Mouse (Mus musculus): Measurements from ENCODE around the gene Aqp6.

The Aqp6 gene

GRCm38 (mm10) chr15:99597596-99597995, 3.6 kb upstream of the Aqp6 start:
- DNase-seq (ENCODE audit: extremely low spot score, low read depth, low spot score) = no peak

GRCm38 (mm10) chr15:99599245-99600070, 1.7 kb upstream of the Aqp6 start:
- no peak for DNase-seq (ENCODE audit: extremely low spot score, low read depth, low spot score)

GRCm38 (mm10) chr15:99601823-99602120, 572 bp downstream of the Aqp6 start:
- DNase-seq (ENCODE audit: extremely low spot score, low read depth, low spot score) = no peak

GRCm38 (mm10) chr15:99602206-99602820, 1.1 kb downstream of the Aqp6 start:
- no peak for DNase-seq (ENCODE audit: extremely low spot score, low read depth, low spot score)

- DNase-seq (ENCODE audit: extremely low spot score, low read depth, low spot score) = no peak
Observed at GRCm38 (mm10) chr15:99603216-99603615, 2.0 kb downstream of the Aqp6 start.

- DNase-seq (ENCODE audit: extremely low spot score, low read depth, low spot score) = no peak
Observed at GRCm38 (mm10) chr15:99605595-99605994, 4.4 kb downstream of the Aqp6 start.

GRCm38 (mm10) chr15:99606515-99606914, 5.3 kb downstream of the Aqp6 start:
- no peak for DNase-seq (ENCODE audit: extremely low spot score, low read depth, low spot score)

GRCm38 (mm10) chr15:99607388-99608113, 6.4 kb downstream of the Aqp6 start:
- no peak for DNase-seq (ENCODE audit: extremely low spot score, low read depth, low spot score)

- DNase-seq (ENCODE audit: extremely low spot score, low read depth, low spot score) = no peak
Observed at GRCm38 (mm10) chr15:99608382-99609125, 7.4 kb downstream of the Aqp6 start.

GRCm38 (mm10) chr15:99611563-99611962, 10.4 kb downstream of the Aqp6 start:
- DNase-seq (ENCODE audit: extremely low spot score, low read depth, low spot score) = no peak

GRCm38 (mm10) chr15:99614273-99614672, 13.1 kb downstream of the Aqp6 start:
- DNase-seq (ENCODE audit: extremely low spot score, low read depth, low spot score) = no peak

GRCm38 (mm10) chr15:99614753-99615152, 13.6 kb downstream of the Aqp6 start:
- no peak for DNase-seq (ENCODE audit: extremely low spot score, low read depth, low spot score)

GRCm38 (mm10) chr15:99615246-99615645, 14.0 kb downstream of the Aqp6 start:
- no peak for DNase-seq (ENCODE audit: extremely low spot score, low read depth, low spot score)

- DNase-seq (ENCODE audit: extremely low spot score, low read depth, low spot score) = no peak
Observed at GRCm38 (mm10) chr15:99618595-99618994, 17.4 kb downstream of the Aqp6 start.

GRCm38 (mm10) chr15:99619821-99620220, 18.6 kb downstream of the Aqp6 start:
- DNase-seq (ENCODE audit: extremely low spot score, low read depth, low spot score) = no peak

GRCm38 (mm10) chr15:99622063-99622462, 20.9 kb downstream of the Aqp6 start:
- DNase-seq (ENCODE audit: extremely low spot score, low read depth, low spot score) = no peak

GRCm38 (mm10) chr15:99631618-99632017, 30.4 kb downstream of the Aqp6 start:
- DNase-seq (ENCODE audit: extremely low spot score, low read depth, low spot score) = no peak

- DNase-seq (ENCODE audit: extremely low spot score, low read depth, low spot score) = no peak
Observed at GRCm38 (mm10) chr15:99634702-99635101, 33.5 kb downstream of the Aqp6 start.

GRCm38 (mm10) chr15:99637405-99638123, 36.4 kb downstream of the Aqp6 start:
- DNase-seq (ENCODE audit: extremely low spot score, low read depth, low spot score) = no peak

GRCm38 (mm10) chr15:99638124-99638485, 36.9 kb downstream of the Aqp6 start:
- DNase-seq (ENCODE audit: extremely low spot score, low read depth, low spot score) = no peak

- DNase-seq (ENCODE audit: extremely low spot score, low read depth, low spot score) = no peak
Observed at GRCm38 (mm10) chr15:99642622-99643021, 41.4 kb downstream of the Aqp6 start.

Data from hindlimb bud, embryonic 11.5 days (tissue).